Mouse (Mus musculus): ENCODE data around the gene Dnajb4.

Gene Dnajb4

GRCm38 (mm10) chr3:152171236-152171635, 38.9 kb downstream of the Dnajb4 start:
- DNase-seq = no peak

GRCm38 (mm10) chr3:152170407-152170806, 39.7 kb downstream of the Dnajb4 start:
- no peak for DNase-seq

GRCm38 (mm10) chr3:152168007-152168406, 42.1 kb downstream of the Dnajb4 start:
- no peak for DNase-seq

- DNase-seq = no peak
These were observed 43.2 kb downstream of the Dnajb4 start for GRCm38 (mm10) chr3:152166699-152167451.

GRCm38 (mm10) chr3:152166099-152166423, 44.0 kb downstream of the Dnajb4 start, which contains the start of gene Gipc2:
Gene Gipc2 (minus strand): TSS chr3:152166230.
- no peak for DNase-seq

GRCm38 (mm10) chr3:152165351-152166098, 44.6 kb downstream of the Dnajb4 start:
- peak; percentile 33 for DNase-seq

GRCm38 (mm10) chr3:152165014-152165350, 45.1 kb downstream of the Dnajb4 start:
- DNase-seq = no peak

GRCm38 (mm10) chr3:152163320-152163719, 46.8 kb downstream of the Dnajb4 start:
- no peak for DNase-seq

GRCm38 (mm10) chr3:152160607-152161006, 49.5 kb downstream of the Dnajb4 start:
- DNase-seq = no peak

GRCm38 (mm10) chr3:152159321-152159720, 50.8 kb downstream of the Dnajb4 start:
- DNase-seq = no peak

- no peak for DNase-seq
These were observed 51.5 kb downstream of the Dnajb4 start for GRCm38 (mm10) chr3:152158344-152159291.

GRCm38 (mm10) chr3:152156816-152157496, 53.1 kb downstream of the Dnajb4 start:
- DNase-seq = no peak

GRCm38 (mm10) chr3:152155296-152155948, 54.7 kb downstream of the Dnajb4 start:
- DNase-seq = peak; percentile 50

GRCm38 (mm10) chr3:152154095-152154494, 56.0 kb downstream of the Dnajb4 start:
- no peak for DNase-seq

GRCm38 (mm10) chr3:152153152-152153551, 57.0 kb downstream of the Dnajb4 start:
- DNase-seq = no peak

- no peak for DNase-seq
These were observed 57.7 kb downstream of the Dnajb4 start for GRCm38 (mm10) chr3:152152483-152152804.

GRCm38 (mm10) chr3:152151725-152152482, 58.2 kb downstream of the Dnajb4 start:
- DNase-seq = no peak

GRCm38 (mm10) chr3:152149863-152150262, 60.2 kb downstream of the Dnajb4 start:
- DNase-seq = no peak

GRCm38 (mm10) chr3:152149449-152149848, 60.7 kb downstream of the Dnajb4 start:
- DNase-seq = no peak

GRCm38 (mm10) chr3:152147085-152147831, 62.8 kb downstream of the Dnajb4 start:
- no peak for DNase-seq

- DNase-seq = peak; percentile 15
These were observed 64.9 kb downstream of the Dnajb4 start for GRCm38 (mm10) chr3:152145186-152145585.
